In the genomic region with DNA sequence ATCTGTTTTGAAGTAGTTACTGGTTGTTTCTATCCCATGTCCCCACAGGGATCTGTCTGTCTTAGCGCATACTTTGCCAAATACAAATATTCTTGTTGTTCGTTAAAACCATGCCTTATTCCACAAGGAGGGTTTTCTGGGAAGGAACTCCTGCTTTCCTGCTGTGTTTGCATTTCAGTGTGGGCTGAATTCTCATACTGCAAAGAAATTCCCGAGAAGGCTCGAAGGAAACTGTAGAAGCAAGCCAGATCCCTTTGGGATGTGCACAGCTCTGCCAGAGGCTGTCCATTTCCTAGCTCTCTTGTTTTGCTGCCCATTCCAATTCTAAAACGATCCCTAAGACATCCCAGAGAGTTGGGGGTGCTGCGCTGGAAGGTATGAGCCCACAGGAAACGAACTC, we compare ENCODE assay signal across 26 mouse cellular contexts. TPM values are rescaled to one million over a fixed set of nuclear protein-coding genes. Genes with fewer than 3 reads are reported as not detected.
DNase-seq lines count a peak whose midpoint lies in the region; ATAC-seq lines count a peak whose summit lies in the region.
"Had no signal": no experiment of that assay in that cellular context is flagged by ENCODE, and none has a peak within 500 bp of the region (broad histone marks: within the 10 kb centered on the region; RNA-seq: fewer than 3 reads in every experiment).

No protein-coding gene starts in this region.

- no peak overlapping the region for H3K4me2 ChIP-seq in heart, embryonic 12.5 days
- no peak overlapping the region for H3K4me2 ChIP-seq in liver, embryonic 11.5 days
- H3K4me2 ChIP-seq in liver, embryonic 12.5 days: no peak overlapping the region
- H3K4me2 ChIP-seq in embryonic facial prominence, embryonic 13.5 days: no peak overlapping the region
- no peak overlapping the region for H3K4me2 ChIP-seq in embryonic facial prominence, embryonic 15.5 days (replicated peaks)
- H3K4me2 ChIP-seq: heart, embryonic 13.5 days; hindbrain, embryonic 14.5 days had no signal

- 86% methylated on average over 7 of the region's 7 CpGs for WGBS in heart, embryonic 12.5 days
- WGBS in liver, embryonic 11.5 days: 94% methylated on average over 7 of the region's 7 CpGs
- WGBS in liver, embryonic 12.5 days (ENCODE audit: insufficient replicate concordance): 91% methylated on average over 7 of the region's 7 CpGs
- WGBS in embryonic facial prominence, embryonic 13.5 days: 69% methylated on average over 7 of the region's 7 CpGs
- WGBS in embryonic facial prominence, embryonic 15.5 days: 63% methylated on average over 7 of the region's 7 CpGs

- H3K9me3 ChIP-seq in heart, embryonic 12.5 days (replicated peaks): no peaks in the 10 kb centered on the region
- no peaks in the 10 kb centered on the region for H3K9me3 ChIP-seq in liver, embryonic 11.5 days (ENCODE audit: control insufficient read depth, low read length)
- no peaks in the 10 kb centered on the region for H3K9me3 ChIP-seq in liver, embryonic 12.5 days (replicated peaks)
- H3K9me3 ChIP-seq in embryonic facial prominence, embryonic 13.5 days: no peaks in the 10 kb centered on the region
- no peaks in the 10 kb centered on the region for H3K9me3 ChIP-seq in embryonic facial prominence, embryonic 15.5 days (replicated peaks)
- H3K9me3 ChIP-seq: heart, embryonic 13.5 days had no signal

- ATAC-seq in heart, embryonic 12.5 days (ENCODE audit: insufficient number of reproducible peaks, low FRiP score): no peak
- no peak for ATAC-seq in liver, embryonic 11.5 days (replicated peaks; ENCODE audit: low FRiP score)
- ATAC-seq in liver, embryonic 12.5 days: no peak
- no peak for ATAC-seq in embryonic facial prominence, embryonic 13.5 days (ENCODE audit: insufficient number of reproducible peaks, insufficient read depth, low FRiP score, low TSS enrichment, low read depth)
- ATAC-seq in embryonic facial prominence, embryonic 15.5 days (ENCODE audit: insufficient number of reproducible peaks, low FRiP score, low TSS enrichment, low read depth): no peak
- ATAC-seq: CD4-positive, CD25-positive, alpha-beta regulatory T cell, adult 4 months; forebrain, embryonic 14.5 days; forebrain, postnatal 0 days; hindbrain, postnatal 0 days; inflammation-experienced regulatory T-cells, adult 6 months had no signal

- H3K4me1 ChIP-seq in heart, embryonic 12.5 days (replicated peaks): no peaks in the 10 kb centered on the region
- H3K4me1 ChIP-seq in liver, embryonic 11.5 days (replicated peaks; ENCODE audit: control insufficient read depth, insufficient read depth, low read length): no peaks in the 10 kb centered on the region
- H3K4me1 ChIP-seq in liver, embryonic 12.5 days: no peaks in the 10 kb centered on the region
- peaks cover 6% of the 10 kb centered on the region for H3K4me1 ChIP-seq in embryonic facial prominence, embryonic 13.5 days
- no peaks in the 10 kb centered on the region for H3K4me1 ChIP-seq in embryonic facial prominence, embryonic 15.5 days
- H3K4me1 ChIP-seq: heart, embryonic 13.5 days had no signal

- no peaks in the 10 kb centered on the region for H3K27me3 ChIP-seq in heart, embryonic 12.5 days (replicated peaks)
- H3K27me3 ChIP-seq in liver, embryonic 11.5 days (replicated peaks; ENCODE audit: control insufficient read depth, insufficient read depth, low read length): no peaks in the 10 kb centered on the region
- H3K27me3 ChIP-seq in liver, embryonic 12.5 days (replicated peaks): no peaks in the 10 kb centered on the region
- H3K27me3 ChIP-seq in embryonic facial prominence, embryonic 13.5 days: no peaks in the 10 kb centered on the region
- H3K27me3 ChIP-seq in embryonic facial prominence, embryonic 15.5 days: no peaks in the 10 kb centered on the region
- H3K27me3 ChIP-seq: heart, embryonic 13.5 days had no signal

- DNase-seq in heart, adult 11 months: peak; percentile 40
- peak; percentile 26 for DNase-seq in liver, embryonic 11.5 days (ENCODE audit: low spot score)
- no peak for DNase-seq in spleen, adult 18-20 months
- no peak for DNase-seq in heart, adult 9 months (ENCODE audit: low spot score in 2 of 2)
- DNase-seq: adrenal gland, adult 2 months; adrenal gland, postnatal 14 days; cerebellum, adult 11-12 months; cerebellum, adult 8-10 months; cerebellum, postnatal 10 days; cerebellum, postnatal 36 days; embryo, embryonic 11 days; forebrain, postnatal 0 days; gastrocnemius, postnatal 10 days; gastrocnemius, postnatal 36 days; heart, postnatal 14 days; heart, postnatal 4 days had no signal

- no peak overlapping the region for H3K9ac ChIP-seq in heart, embryonic 12.5 days
- no peak overlapping the region for H3K9ac ChIP-seq in liver, embryonic 11.5 days (ENCODE audit: low read depth, low read length)
- no peak overlapping the region for H3K9ac ChIP-seq in liver, embryonic 12.5 days
- 0 out of 2 replicates have a peak overlapping the region, but pooled peaks have one; percentile 21 for H3K9ac ChIP-seq in embryonic facial prominence, embryonic 13.5 days
- no peak overlapping the region for H3K9ac ChIP-seq in embryonic facial prominence, embryonic 15.5 days
- H3K9ac ChIP-seq: forebrain, postnatal 0 days; heart, embryonic 13.5 days; hindbrain, embryonic 14.5 days had no signal

- peaks cover 34% of the 10 kb centered on the region for H3K36me3 ChIP-seq in heart, embryonic 12.5 days
- peaks cover 28% of the 10 kb centered on the region for H3K36me3 ChIP-seq in liver, embryonic 11.5 days (ENCODE audit: control insufficient read depth, insufficient read depth, low read length)
- H3K36me3 ChIP-seq in liver, embryonic 12.5 days: peaks cover 95% of the 10 kb centered on the region
- peaks cover 38% of the 10 kb centered on the region for H3K36me3 ChIP-seq in embryonic facial prominence, embryonic 13.5 days
- H3K36me3 ChIP-seq in embryonic facial prominence, embryonic 15.5 days: peaks cover 28% of the 10 kb centered on the region

- H3K4me3 ChIP-seq in heart, embryonic 12.5 days: no peak overlapping the region
- H3K4me3 ChIP-seq in liver, embryonic 11.5 days (ENCODE audit: low read depth, low read length): no peak overlapping the region
- H3K4me3 ChIP-seq in liver, embryonic 12.5 days: no peak overlapping the region
- no peak overlapping the region for H3K4me3 ChIP-seq in embryonic facial prominence, embryonic 13.5 days
- no peak overlapping the region for H3K4me3 ChIP-seq in embryonic facial prominence, embryonic 15.5 days (replicated peaks)
- H3K4me3 ChIP-seq: heart, embryonic 13.5 days had no signal

- H3K27ac ChIP-seq in heart, embryonic 12.5 days (ENCODE audit: poor library complexity, severe bottlenecking): no peak overlapping the region
- no peak overlapping the region for H3K27ac ChIP-seq in liver, embryonic 11.5 days (ENCODE audit: low read depth, low read length)
- no peak overlapping the region for H3K27ac ChIP-seq in liver, embryonic 12.5 days
- H3K27ac ChIP-seq in embryonic facial prominence, embryonic 13.5 days: peak overlapping the region; percentile 35; the same call in 1 of the 2 replicates
- peak overlapping the region; percentile 40; the same call in 1 of the 2 replicates for H3K27ac ChIP-seq in embryonic facial prominence, embryonic 15.5 days (replicated peaks)
- H3K27ac ChIP-seq: heart, embryonic 13.5 days; hindbrain, embryonic 14.5 days; hindbrain, postnatal 0 days had no signal

RNA-seq across cellular contexts. Expression of a gene that starts 9.2 kb away (rescaled TPM):
- 11.3 and 11.8 TPM in 2 replicates for polyA plus RNA-seq in heart, embryonic 12.5 days (2016; fragmentation: Nextera tagmentation; extraction: Ambion mirVana)
- polyA plus RNA-seq in liver, embryonic 11.5 days (2014; fragmentation: Nextera tagmentation; extraction: Ambion mirVana): 8.2 and 8.4 TPM in 2 replicates
- 5.5 and 6.4 TPM in 2 replicates for polyA plus RNA-seq in liver, embryonic 12.5 days (2016; fragmentation: Nextera tagmentation; extraction: Ambion mirVana)
- 9.1 and 9.6 TPM in 2 replicates for polyA plus RNA-seq in embryonic facial prominence, embryonic 13.5 days (2015; fragmentation: Nextera tagmentation; extraction: Ambion mirVana)
- polyA plus RNA-seq in embryonic facial prominence, embryonic 15.5 days (2015; fragmentation: Nextera tagmentation; extraction: Ambion mirVana): 10.5 and 10.6 TPM in 2 replicates

RNA-seq across cellular contexts. Expression of a gene that starts 36.0 kb away (rescaled TPM):
- 24.4 and 26.0 TPM in 2 replicates for polyA plus RNA-seq in heart, embryonic 12.5 days (2016; fragmentation: Nextera tagmentation; extraction: Ambion mirVana)
- polyA plus RNA-seq in liver, embryonic 11.5 days (2014; fragmentation: Nextera tagmentation; extraction: Ambion mirVana): 109 and 130 TPM in 2 replicates
- 157 TPM in 2 replicates for polyA plus RNA-seq in liver, embryonic 12.5 days (2016; fragmentation: Nextera tagmentation; extraction: Ambion mirVana)
- polyA plus RNA-seq in embryonic facial prominence, embryonic 13.5 days (2015; fragmentation: Nextera tagmentation; extraction: Ambion mirVana): 22.1 and 26.4 TPM in 2 replicates
- polyA plus RNA-seq in embryonic facial prominence, embryonic 15.5 days (2015; fragmentation: Nextera tagmentation; extraction: Ambion mirVana): 32.4 and 34.3 TPM in 2 replicates

RNA-seq across cellular contexts. Expression of a gene that starts 59.1 kb away (rescaled TPM):
- 4.9 and 7.5 TPM in 2 replicates for polyA plus RNA-seq in heart, embryonic 12.5 days (2016; fragmentation: Nextera tagmentation; extraction: Ambion mirVana)
- 3.6 and 4.6 TPM in 2 replicates for polyA plus RNA-seq in liver, embryonic 11.5 days (2014; fragmentation: Nextera tagmentation; extraction: Ambion mirVana)
- 1.3 and 2.5 TPM in 2 replicates for polyA plus RNA-seq in liver, embryonic 12.5 days (2016; fragmentation: Nextera tagmentation; extraction: Ambion mirVana)
- polyA plus RNA-seq in embryonic facial prominence, embryonic 13.5 days (2015; fragmentation: Nextera tagmentation; extraction: Ambion mirVana): 9.9 and 10.2 TPM in 2 replicates
- polyA plus RNA-seq in embryonic facial prominence, embryonic 15.5 days (2015; fragmentation: Nextera tagmentation; extraction: Ambion mirVana): 6.9 and 8.6 TPM in 2 replicates

RNA-seq across cellular contexts. Expression of a gene that starts 59.2 kb away (rescaled TPM):
- polyA plus RNA-seq in heart, embryonic 12.5 days (2016; fragmentation: Nextera tagmentation; extraction: Ambion mirVana): 1,598 and 1,697 TPM in 2 replicates
- 936 and 987 TPM in 2 replicates for polyA plus RNA-seq in liver, embryonic 11.5 days (2014; fragmentation: Nextera tagmentation; extraction: Ambion mirVana)
- polyA plus RNA-seq in liver, embryonic 12.5 days (2016; fragmentation: Nextera tagmentation; extraction: Ambion mirVana): 678 and 702 TPM in 2 replicates
- 857 and 874 TPM in 2 replicates for polyA plus RNA-seq in embryonic facial prominence, embryonic 13.5 days (2015; fragmentation: Nextera tagmentation; extraction: Ambion mirVana)
- 826 and 839 TPM in 2 replicates for polyA plus RNA-seq in embryonic facial prominence, embryonic 15.5 days (2015; fragmentation: Nextera tagmentation; extraction: Ambion mirVana)

Comparison
In these comparisons a context has a peak if more than half of its experiments do, and no peak if none do; other contexts are left out.
1. DNase-seq: peak in heart, adult 11 months (single experiment) and liver, embryonic 11.5 days (single experiment); none in spleen, adult 18-20 months (0 of 2) and heart, adult 9 months (0 of 2).
2. H3K27ac ChIP-seq: peak in embryonic facial prominence, embryonic 13.5 days (single experiment) and embryonic facial prominence, embryonic 15.5 days (single experiment); none in heart, embryonic 12.5 days (single experiment), liver, embryonic 11.5 days (single experiment) and liver, embryonic 12.5 days (single experiment).